Mouse (Mus musculus) liver, adult 2 months (tissue): ENCODE measurements at regions not wholly inside any gene's neighbourhood (a gene's known extent, or its start where the extent isn't known, plus 50 kb on each side); places are given as distances from the start of the nearest gene placed in this dataset.

ENCODE experiments used
- DNase-seq: peaks from one replicate; pipeline ENCODE4 v3.0.0-alpha.2; 2011; ENCODE audit warnings: low read depth, low spot score; ENCODE audit errors: extremely low read depth
- H3K27ac ChIP-seq: fragments of 200-500 bp; replicated peaks from 2 replicates; pipeline ENCODE4 v1.5.1; 2012; ENCODE audit warnings: low read depth, mild to moderate bottlenecking, control low read depth, inconsistent platforms, low read length; ENCODE audit not compliant: insufficient read depth
- H3K27me3 ChIP-seq: fragments of 200-500 bp; 2 replicates; pipeline ENCODE4 v1.6.1; 2012; ENCODE audit warnings: mild to moderate bottlenecking, moderate library complexity, low read length, inconsistent platforms; ENCODE audit not compliant: control insufficient read depth, insufficient read depth
- H3K36me3 ChIP-seq: fragments of 200-500 bp; 2 replicates; pipeline ENCODE4 v1.6.1; 2012; ENCODE audit warnings: low read length, inconsistent platforms; ENCODE audit not compliant: control insufficient read depth, insufficient read depth
- H3K4me1 ChIP-seq: fragments of 200-500 bp; 2 replicates; pipeline ENCODE4 v1.6.1; 2011; ENCODE audit warnings: low read length; ENCODE audit not compliant: control insufficient read depth, insufficient read depth
- H3K4me3 ChIP-seq: fragments of 200-500 bp; 2 replicates; pipeline ENCODE4 v1.5.1; 2011; ENCODE audit warnings: low read depth, mild to moderate bottlenecking, control low read depth, low read length, moderate library complexity; ENCODE audit not compliant: insufficient read depth
- H3K79me2 ChIP-seq: fragments of 200-500 bp; 2 replicates; pipeline ENCODE4 v1.6.1; 2012; ENCODE audit warnings: inconsistent platforms, mild to moderate bottlenecking, low read length, moderate library complexity; ENCODE audit not compliant: control insufficient read depth, insufficient read depth
- H3K9ac ChIP-seq: fragments of 200-500 bp; 2 replicates; pipeline ENCODE4 v1.6.1; 2012; ENCODE audit warnings: low read depth, mild to moderate bottlenecking, control low read depth, inconsistent platforms, low read length
- CTCF ChIP-seq: fragments of 200-500 bp; IDR thresholded peaks from 2 replicates; pipeline ENCODE4 v1.5.1; 2011; ENCODE audit warnings: low read depth, low read length, control low read depth
- POLR2A ChIP-seq: fragments of 200-500 bp; IDR thresholded peaks from 2 replicates; pipeline ENCODE4 v1.6.1; 2011; ENCODE audit warnings: low read length, control low read depth; ENCODE audit not compliant: insufficient read depth; ENCODE audit errors: extremely low read depth
- WGBS: fragments of 180-500 bp; shearing (Covaris S2); methylation state at CpG from one replicate; pipeline ENCODE4 v1.1.7; 2018; 5-methylcytosine and 5-hydroxymethylcytosine counted together

- Histone ChIP-seq H3K79me2 (no peaks in the 10 kb centered on the region), H3K27ac (no peak overlapping the region), H3K36me3 (no peaks in the 10 kb centered on the region), H3K4me3 (no peak overlapping the region), H3K27me3 (no peaks in the 10 kb centered on the region), H3K9ac (no peak overlapping the region), H3K4me1 (no peaks in the 10 kb centered on the region)
- 86% methylated on average over 6 of the region's 6 CpGs for WGBS
- TF ChIP-seq CTCF (no peak), POLR2A (no peak)
- DNase-seq, result no peak
Observed at GRCm38 (mm10) chr1:187413881-187414280, 194.7 kb upstream of the Esrrg start.

- H3K36me3 ChIP-seq, result no peaks in the 10 kb centered on the region
- H3K4me1 ChIP-seq, result no peaks in the 10 kb centered on the region
- no peak overlapping the region for H3K9ac ChIP-seq
Observed at GRCm38 (mm10) chr1:187418186-187419140, 190.1 kb upstream of the Esrrg start.

GRCm38 (mm10) chr1:187428536-187429215 lies 179.9 kb upstream of the Esrrg start:
- Histone ChIP-seq H3K36me3 (no peaks in the 10 kb centered on the region), H3K27ac (no peak overlapping the region), H3K4me3 (no peak overlapping the region), H3K79me2 (no peaks in the 10 kb centered on the region), H3K27me3 (no peaks in the 10 kb centered on the region), H3K9ac (no peak overlapping the region), H3K4me1 (no peaks in the 10 kb centered on the region)
- TF ChIP-seq CTCF, result no peak
- no peak for TF ChIP-seq POLR2A
- WGBS, result 77% methylated on average over 9 of the region's 9 CpGs
- DNase-seq, result no peak

More at GRCm38 (mm10) chr1:187418186-187419140, 190.1 kb upstream of the Esrrg start:
- Histone ChIP-seq H3K79me2 (no peaks in the 10 kb centered on the region), H3K4me3 (no peak overlapping the region), H3K27me3 (no peaks in the 10 kb centered on the region), H3K27ac (no peak overlapping the region)
- no peak for TF ChIP-seq POLR2A
- no peak for TF ChIP-seq CTCF
- WGBS, result 90% methylated on average over 20 of the region's 20 CpGs
- DNase-seq, result no peak

GRCm38 (mm10) chr1:187433716-187434634 lies 174.6 kb upstream of the Esrrg start:
- Histone ChIP-seq H3K4me3 (no peak overlapping the region), H3K36me3 (no peaks in the 10 kb centered on the region), H3K9ac (no peak overlapping the region), H3K4me1 (no peaks in the 10 kb centered on the region), H3K79me2 (no peaks in the 10 kb centered on the region), H3K27me3 (no peaks in the 10 kb centered on the region), H3K27ac (no peak overlapping the region)
- no peak for DNase-seq
- TF ChIP-seq CTCF (no peak), POLR2A (no peak)
- WGBS, result 89% methylated on average over 24 of the region's 24 CpGs

- no peaks in the 10 kb centered on the region for H3K27me3 ChIP-seq
- H3K9ac ChIP-seq, result no peak overlapping the region
- TF ChIP-seq POLR2A (no peak), CTCF (no peak)
- H3K4me3 ChIP-seq, result no peak overlapping the region
- 91% methylated on average over 20 of the region's 20 CpGs for WGBS
- no peaks in the 10 kb centered on the region for H3K4me1 ChIP-seq
- no peaks in the 10 kb centered on the region for H3K79me2 ChIP-seq
- H3K27ac ChIP-seq, result no peak overlapping the region
- no peaks in the 10 kb centered on the region for H3K36me3 ChIP-seq
- no peak for DNase-seq
Observed at GRCm38 (mm10) chr1:187439170-187439914, 169.2 kb upstream of the Esrrg start.
